Mouse (Mus musculus) liver, embryonic 14.5 days (tissue): Measurements from ENCODE around the gene Cdk1.

Source experiments
- CTCF ChIP-seq: IDR thresholded peaks from 2 replicates; pipeline ENCODE4 v1.5.1; 2016; ENCODE audit warnings: antibody characterized with exemption, low read depth, control low read depth
- EP300 ChIP-seq: IDR thresholded peaks from 2 replicates; pipeline ENCODE4 v1.6.1; 2016; ENCODE audit warnings: antibody characterized with exemption, low read depth

DNA sequence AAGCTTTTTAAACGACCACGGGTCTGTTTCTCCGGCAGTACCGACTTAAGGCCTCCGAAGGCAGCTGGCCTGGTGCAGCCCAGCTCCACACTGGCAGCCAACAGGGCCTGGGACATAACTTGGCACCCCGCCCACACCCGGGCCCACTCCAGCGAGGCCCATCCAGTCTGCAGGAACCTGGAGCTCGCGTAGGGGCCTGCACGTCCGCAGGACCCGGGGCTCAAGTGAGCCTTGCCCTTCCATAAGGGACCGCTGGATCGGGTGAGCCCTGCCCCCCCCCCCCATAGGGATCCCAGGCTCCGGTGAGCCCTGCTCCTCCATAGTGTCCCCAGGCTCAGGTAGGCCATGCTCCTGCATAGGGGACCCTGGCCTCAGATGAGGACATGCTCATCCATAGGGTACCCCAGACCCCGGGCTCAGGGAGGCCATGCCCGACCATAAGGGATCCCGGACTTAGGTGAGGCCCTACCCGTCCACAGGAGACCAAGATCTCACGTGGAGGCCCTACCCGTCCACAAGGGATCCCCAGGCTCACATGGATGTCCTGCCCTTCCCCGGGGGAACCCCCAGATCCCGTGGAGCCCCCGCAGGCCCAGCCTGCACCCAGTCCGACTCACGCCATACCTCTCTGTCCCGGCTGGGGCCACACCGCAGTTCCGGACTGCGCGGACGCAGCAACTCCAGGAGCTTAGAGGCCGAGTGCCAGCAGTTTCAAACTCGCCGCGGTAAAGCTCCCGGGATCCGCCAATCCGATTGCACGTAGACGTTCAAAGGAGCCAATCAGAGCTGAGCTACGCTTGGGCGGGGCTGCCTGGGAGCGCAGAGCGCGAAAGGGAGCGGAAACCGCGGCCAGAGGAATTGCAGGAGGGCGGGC, at the start of gene Cdk1:
- TF ChIP-seq CTCF (no peak), EP300 (no peak)
